ENCODE assay signal across 26 mouse cellular contexts in the genomic region with DNA sequence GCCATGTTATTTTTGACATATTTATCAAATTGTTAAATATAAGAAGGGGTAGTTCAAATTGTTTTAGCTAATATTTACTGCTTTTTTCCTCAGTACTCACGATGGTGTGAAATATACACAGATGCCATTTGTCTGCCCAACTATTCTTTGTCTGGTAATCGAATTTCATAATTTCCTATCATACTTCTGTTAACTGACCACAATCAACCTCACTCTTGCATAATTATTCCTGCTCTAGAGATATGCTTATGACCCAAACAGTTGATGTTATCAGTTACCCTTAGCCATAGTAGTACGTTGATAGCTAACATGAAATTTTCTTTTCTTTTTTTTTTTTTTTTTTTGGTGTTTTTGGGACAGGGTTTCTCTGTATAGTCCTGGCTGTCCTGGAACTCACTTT.
"Had no signal": no experiment of that assay in that cellular context is flagged by ENCODE, and none has a peak within 500 bp of the region (broad histone marks: within the 10 kb centered on the region; RNA-seq: fewer than 3 reads in every experiment).

No protein-coding gene starts in this region.

- H3K9me3 ChIP-seq: heart, embryonic 10.5 days; heart, embryonic 12.5 days; intestine, embryonic 15.5 days; kidney, embryonic 15.5 days; limb, embryonic 10.5 days; limb, embryonic 12.5 days; liver, embryonic 13.5 days had no signal

- ATAC-seq: hindbrain, embryonic 16.5 days; inflammation-experienced regulatory T-cells, adult 6 months; intestine, embryonic 15.5 days had no signal

- H3K36me3 ChIP-seq: heart, embryonic 10.5 days; heart, embryonic 12.5 days; intestine, embryonic 15.5 days; kidney, embryonic 15.5 days; limb, embryonic 10.5 days; limb, embryonic 12.5 days; liver, embryonic 13.5 days had no signal

- H3K4me2 ChIP-seq: heart, embryonic 12.5 days; hindbrain, embryonic 14.5 days; intestine, embryonic 15.5 days; kidney, embryonic 15.5 days; limb, embryonic 12.5 days; liver, embryonic 11.5 days; liver, embryonic 13.5 days had no signal

- H3K27me3 ChIP-seq: heart, embryonic 12.5 days; intestine, embryonic 15.5 days; kidney, embryonic 15.5 days; limb, embryonic 12.5 days; liver, embryonic 13.5 days had no signal

- DNase-seq: gastrocnemius, postnatal 14 days; gastrocnemius, postnatal 36 days; heart, adult 18-20 months; heart, postnatal 10 days; heart, postnatal 4 days; kidney, adult 11 months; kidney, adult 2 months; kidney, adult 9 months; kidney, postnatal 25 days; kidney, postnatal 4 days; layer of hippocampus, postnatal 36 days; liver; liver, embryonic 13.5 days had no signal

- H3K9ac ChIP-seq: heart, embryonic 12.5 days; hindbrain, embryonic 14.5 days; intestine, embryonic 15.5 days; kidney, embryonic 15.5 days; limb, embryonic 12.5 days; liver, embryonic 13.5 days had no signal

- H3K27ac ChIP-seq: heart, embryonic 10.5 days; hindbrain, embryonic 14.5 days; intestine, embryonic 15.5 days; kidney, embryonic 15.5 days; kidney, postnatal 0 days; layer of hippocampus, adult 2 months; left cerebral cortex, adult 2 months; limb, embryonic 10.5 days; limb, embryonic 12.5 days; liver, embryonic 13.5 days had no signal

- H3K4me3 ChIP-seq: heart, embryonic 10.5 days; heart, embryonic 12.5 days; intestine, embryonic 15.5 days; kidney, embryonic 15.5 days; layer of hippocampus, adult 2 months; left cerebral cortex, adult 2 months; limb, embryonic 10.5 days; limb, embryonic 12.5 days; liver, embryonic 13.5 days had no signal

- H3K4me1 ChIP-seq: heart, embryonic 10.5 days; heart, embryonic 12.5 days; intestine, embryonic 15.5 days; kidney, embryonic 15.5 days; limb, embryonic 10.5 days; limb, embryonic 12.5 days; liver, embryonic 13.5 days had no signal
